Mouse (Mus musculus): ENCODE data around the gene Kif21b.

Gene Kif21b

GRCm38 (mm10) chr1:136160930-136161329 is 29.7 kb downstream of the Kif21b start:
- no peak for DNase-seq

- DNase-seq, result no peak
Measured at GRCm38 (mm10) chr1:136161333-136161921, 30.2 kb downstream of the Kif21b start.

- DNase-seq, result no peak
Measured at GRCm38 (mm10) chr1:136165436-136165835, 34.2 kb downstream of the Kif21b start.

DNA sequence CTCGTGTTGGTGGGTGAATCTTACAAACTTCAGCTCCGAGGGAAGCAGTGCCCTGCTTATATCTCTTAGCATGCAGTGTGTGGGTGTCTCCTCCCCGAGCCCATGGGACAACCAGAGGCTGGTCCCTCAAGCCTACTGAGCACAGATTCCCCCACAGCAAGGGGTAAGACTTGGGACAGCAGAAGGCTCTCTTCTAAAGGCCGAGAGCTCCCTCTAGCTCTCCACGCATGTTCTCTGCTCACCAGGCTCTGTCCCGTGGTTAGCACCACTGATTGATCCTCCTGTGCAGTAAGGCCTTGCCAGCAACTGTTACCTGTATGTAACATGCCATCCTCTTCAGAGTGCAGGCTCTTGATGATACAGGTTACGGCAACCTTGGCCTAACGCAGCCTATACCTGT is 36.5 kb downstream of the Kif21b start:
- no peak for DNase-seq

GRCm38 (mm10) chr1:136170109-136170508 is 38.9 kb downstream of the Kif21b start:
- DNase-seq, result peak; percentile 68 to 73

- no peak for DNase-seq
Measured at GRCm38 (mm10) chr1:136172696-136173095, 41.5 kb downstream of the Kif21b start.

DNA sequence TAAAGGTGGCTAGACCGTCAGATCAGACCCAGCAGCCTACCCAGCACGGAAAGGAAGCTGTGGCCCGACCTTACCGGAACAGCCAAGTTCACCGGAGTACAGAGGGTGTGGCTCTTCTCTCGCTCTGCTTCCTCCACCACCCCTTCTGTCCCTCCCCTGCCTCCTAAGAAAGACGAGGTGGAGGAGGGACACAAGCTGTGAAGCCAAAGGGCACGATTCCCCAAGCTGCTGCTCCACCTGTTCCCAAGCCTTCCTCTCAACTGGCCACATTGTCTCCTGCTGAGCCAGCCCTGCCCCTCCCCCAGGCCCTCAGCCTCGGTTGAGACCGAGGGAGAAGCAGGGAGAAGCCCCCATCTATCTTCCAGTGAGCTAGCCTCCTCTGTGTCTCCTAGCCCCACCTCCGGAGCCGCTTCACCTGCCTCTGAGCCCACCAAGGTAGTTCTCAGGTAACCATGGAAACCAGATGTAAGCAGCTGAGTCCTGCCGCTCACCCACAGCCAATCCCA is 43.0 kb downstream of the Kif21b start:
- peak; percentile 30 to 54 for DNase-seq

DNA sequence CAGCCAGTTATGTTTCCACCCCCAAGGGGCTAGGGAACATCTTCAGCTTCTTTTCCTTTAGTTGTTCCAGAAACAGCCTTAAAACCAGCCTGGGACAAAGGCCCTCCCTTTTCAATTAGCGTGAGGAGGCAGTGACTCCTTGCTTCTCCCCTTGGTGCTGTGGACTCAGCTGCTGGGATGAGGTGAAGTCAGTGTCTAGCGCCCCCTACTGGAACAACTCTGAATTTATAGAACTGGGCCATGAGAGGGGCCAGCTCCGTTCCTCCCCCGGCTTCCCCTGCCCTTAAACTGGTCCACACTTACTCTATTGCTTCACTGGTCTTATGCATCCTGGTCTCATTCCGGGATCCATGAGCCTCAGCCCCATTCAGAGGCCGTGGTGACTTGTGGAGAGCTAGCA is 44.0 kb downstream of the Kif21b start:
- peak in 1 of 2 experiments; percentile 33 for DNase-seq

DNA sequence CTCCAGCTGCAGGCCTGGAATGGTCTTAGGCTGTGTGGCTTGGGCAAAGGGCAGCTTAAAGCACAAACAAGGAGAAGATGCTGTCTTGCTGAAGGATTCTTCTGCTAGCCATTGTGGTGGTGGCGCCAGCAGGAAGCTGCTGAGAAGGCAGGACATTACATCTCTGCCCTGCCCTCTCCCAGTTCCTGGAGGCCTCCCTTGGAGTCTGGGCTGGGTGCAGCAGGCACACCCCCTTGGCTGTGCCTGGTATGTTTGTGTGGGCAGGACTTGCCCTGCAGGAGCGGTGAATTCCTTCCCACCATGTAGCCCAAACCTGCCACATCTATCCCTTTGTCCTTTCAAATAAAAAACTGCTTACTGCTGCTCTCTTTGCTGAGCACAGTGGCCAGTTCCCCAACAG is 45.9 kb downstream of the Kif21b start:
- peak; percentile 50 to 73 for DNase-seq

GRCm38 (mm10) chr1:136178741-136179140 is 47.6 kb downstream of the Kif21b start:
- peak; percentile 72 to 82 for DNase-seq

GRCm38 (mm10) chr1:136179511-136180001 is 48.4 kb downstream of the Kif21b start:
- DNase-seq, result peak in 1 of 2 experiments; percentile 19

- DNase-seq, result no peak
Measured at GRCm38 (mm10) chr1:136190033-136190432, 58.8 kb downstream of the Kif21b start.

- peak in 1 of 2 experiments; percentile 28 for DNase-seq
Measured at GRCm38 (mm10) chr1:136212803-136213202, 81.6 kb downstream of the Kif21b start, which contains the start of gene Mroh3. TSS of gene Mroh3 (minus strand) at chr1:136212828.

DNA sequence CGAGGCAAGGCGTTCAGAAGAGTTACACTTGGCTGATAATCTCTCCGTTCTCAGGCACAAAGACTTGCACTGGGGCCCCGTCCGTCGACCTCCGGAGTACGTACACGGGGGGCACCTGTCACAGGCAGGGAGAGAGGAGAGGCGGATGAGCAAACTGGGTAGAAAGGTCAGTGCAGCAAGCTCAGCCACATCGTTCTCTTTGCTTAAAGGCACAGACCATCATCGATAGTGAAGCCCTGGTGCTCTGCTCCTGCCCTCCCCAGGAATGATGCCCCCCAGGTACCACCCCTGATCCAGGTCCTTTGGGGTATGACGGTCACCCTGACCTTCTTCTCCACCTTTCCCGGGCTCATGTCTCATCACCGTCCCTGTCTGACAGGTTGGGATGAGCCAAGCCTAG is 83.1 kb downstream of the Kif21b start:
- DNase-seq, result no peak

DNA sequence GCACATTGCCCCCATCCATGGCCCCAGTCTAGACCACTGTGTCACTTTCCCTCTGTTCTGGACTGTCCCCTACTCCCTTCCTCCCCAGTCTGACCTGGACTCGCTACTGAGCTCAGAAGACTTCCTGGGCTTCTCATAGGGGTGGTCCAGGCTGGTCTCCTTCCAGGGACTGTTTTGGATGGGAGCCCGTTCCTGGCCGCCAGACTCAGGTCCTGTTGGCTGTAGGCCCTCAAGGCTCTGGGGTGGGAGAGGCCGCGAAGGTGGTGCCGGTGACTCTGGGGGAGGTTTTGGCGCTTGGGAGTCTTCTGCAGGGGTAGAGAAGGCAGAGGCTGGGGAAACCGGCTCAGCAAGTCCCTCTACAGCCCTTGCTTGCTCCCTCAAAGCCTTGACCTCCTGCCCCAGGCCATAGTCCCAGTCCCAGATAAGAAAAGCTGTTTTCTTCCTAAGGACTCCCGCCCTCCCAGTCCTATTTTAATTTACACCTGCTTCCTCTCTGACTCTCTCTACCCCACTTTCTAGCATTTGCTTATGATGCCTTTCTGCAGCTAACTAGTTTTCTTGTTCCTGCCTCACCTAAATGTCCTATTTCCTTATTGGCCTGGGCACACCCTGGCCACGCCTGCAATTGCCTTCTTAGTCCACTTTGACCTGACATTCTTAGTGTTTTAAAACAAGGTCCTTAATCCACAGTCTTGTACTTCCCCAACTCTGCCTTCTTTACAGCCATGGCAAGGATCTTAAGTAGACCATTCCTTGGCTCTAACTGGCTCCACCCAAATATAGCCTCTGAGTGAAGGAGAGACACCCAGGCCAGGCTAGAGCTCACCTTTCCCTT is 89.1 kb downstream of the Kif21b start:
- peak; percentile 63 to 79 for DNase-seq

- no peak for DNase-seq
Measured at GRCm38 (mm10) chr1:136222386-136222785, 91.2 kb downstream of the Kif21b start.

DNA sequence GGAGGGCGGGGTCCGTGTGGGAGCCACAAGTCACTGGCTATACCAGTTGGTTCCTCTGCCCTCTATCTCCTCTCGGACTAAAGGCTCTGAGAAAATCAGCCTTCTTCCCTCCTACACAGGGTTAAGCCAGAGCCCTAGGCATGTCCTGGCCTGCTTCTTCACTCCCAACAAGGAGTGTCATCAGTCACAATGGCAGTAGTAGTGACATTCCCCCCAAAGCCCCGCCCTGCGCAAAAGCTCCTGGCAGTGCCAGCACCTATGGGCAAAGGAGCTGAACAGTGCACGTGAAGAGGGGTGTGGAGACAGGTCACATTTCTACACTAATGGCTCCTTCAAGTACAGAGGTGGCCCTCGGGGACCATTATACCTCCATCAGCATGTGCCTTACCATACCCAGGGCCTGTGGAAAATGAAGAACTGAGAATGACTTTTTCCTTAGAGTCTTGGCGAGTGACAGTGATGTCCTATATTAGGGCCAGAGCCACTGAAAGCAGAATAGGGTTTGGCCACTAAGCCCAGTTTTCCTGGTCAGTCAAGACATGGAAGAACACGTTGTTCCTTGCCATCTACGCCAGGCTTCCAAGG is 92.7 kb downstream of the Kif21b start:
- no peak for DNase-seq

DNA sequence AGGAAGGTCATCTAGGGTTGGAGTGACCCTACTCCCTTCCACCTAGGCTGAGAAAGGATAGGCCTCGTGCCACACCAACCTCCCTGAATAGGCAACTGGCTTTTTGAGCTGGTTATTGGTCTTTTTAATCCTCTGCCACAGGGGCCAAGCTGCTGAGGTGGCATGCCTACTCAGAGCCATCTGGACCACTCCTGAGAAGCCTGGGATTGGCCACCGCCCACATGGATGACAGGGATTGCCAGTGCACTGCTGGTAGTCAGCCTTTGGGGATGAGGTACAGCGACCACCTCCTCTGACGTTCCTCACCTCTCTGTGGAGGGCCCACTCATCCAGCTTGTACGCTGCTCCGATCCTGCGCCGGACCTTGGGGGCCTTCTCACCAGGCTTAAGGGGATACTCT is 94.7 kb downstream of the Kif21b start:
- DNase-seq, result no peak

- DNase-seq, result no peak
Measured at GRCm38 (mm10) chr1:136226626-136227025, 95.4 kb downstream of the Kif21b start.

Data from lung, adult 18-20 months (tissue).